Mouse (Mus musculus) neural tube, embryonic 11.5 days (tissue): ENCODE measurements around the gene Foxo3. TPM values are rescaled to one million over a fixed set of nuclear protein-coding genes. Genes with fewer than 3 reads are reported as not detected.

Source experiments
- ATAC-seq: fragments of 200-750 bp; cut with Nextera tagmentation; 2 replicates; pipeline ENCODE4 v1.8.0; 2017; ENCODE audit warnings: moderate number of reproducible peaks, mild to moderate bottlenecking, moderate TSS enrichment, moderate library complexity; ENCODE audit not compliant: insufficient read depth, low FRiP score, low TSS enrichment
- DNase-seq: peaks from one replicate; pipeline ENCODE4 v3.0.0-alpha.2; 2015; ENCODE audit warnings: low spot score
- H3K27ac ChIP-seq: fragments of 300-500 bp; sonication (generic); 2 replicates; pipeline ENCODE4 v1.5.1; 2014; ENCODE audit warnings: low read depth, mild to moderate bottlenecking, low read length
- H3K27me3 ChIP-seq: fragments of 300-500 bp; sonication (generic); 2 replicates; pipeline ENCODE4 v1.6.1; 2014; ENCODE audit warnings: mild to moderate bottlenecking, low read length, mixed read lengths; ENCODE audit not compliant: control insufficient read depth, insufficient read depth
- H3K36me3 ChIP-seq: fragments of 300-500 bp; sonication (generic); 2 replicates; pipeline ENCODE4 v1.6.1; 2014; ENCODE audit warnings: mild to moderate bottlenecking, low read length, moderate library complexity, mixed read lengths; ENCODE audit not compliant: control insufficient read depth, insufficient read depth
- H3K4me1 ChIP-seq: fragments of 300-500 bp; sonication (generic); 2 replicates; pipeline ENCODE4 v1.6.1; 2014; ENCODE audit warnings: low read length, mixed read lengths; ENCODE audit not compliant: control insufficient read depth, insufficient read depth
- H3K4me2 ChIP-seq: fragments of 300-500 bp; sonication (generic); 2 replicates; pipeline ENCODE4 v1.6.1; 2014; ENCODE audit warnings: low read depth, mild to moderate bottlenecking, moderate library complexity
- H3K4me3 ChIP-seq: fragments of 300-500 bp; sonication (generic); 2 replicates; pipeline ENCODE4 v1.5.1; 2014; ENCODE audit warnings: low read depth, low read length
- H3K9ac ChIP-seq: fragments of 300-500 bp; sonication (generic); 2 replicates; pipeline ENCODE4 v1.6.1; 2014; ENCODE audit warnings: mild to moderate bottlenecking, low read length
- H3K9me3 ChIP-seq: fragments of 300-500 bp; sonication (generic); 2 replicates; pipeline ENCODE4 v1.6.1; 2016; ENCODE audit warnings: low read length; ENCODE audit not compliant: control insufficient read depth
- WGBS: fragments of 180-500 bp; shearing (Covaris S2); extraction: QIAGEN DNeasy Blood & Tissue Kit; methylation state at CpG from one replicate; pipeline ENCODE4 v1.1.7; 2014; 5-methylcytosine and 5-hydroxymethylcytosine counted together
- polyA plus RNA-seq: library from polyadenylated mRNA; unstranded; fragments of >200 nt; fragmentation: Nextera tagmentation; extraction: Ambion mirVana; gene quantifications from 2 replicates; pipeline ENCODE4 v1.2.1, GENCODE M21; 2014

Gene Foxo3
- polyA plus RNA-seq, 1 experiment from 2014 or later = 3.9 TPM

GRCm38 (mm10) chr10:42231847-42232246 is 44.7 kb downstream of the Foxo3 start:
- Histone ChIP-seq H3K4me1 (no peaks in the 10 kb centered on the region; the same call in 1 of the 2 replicates), H3K36me3 (no peaks in the 10 kb centered on the region; the same call in 1 of the 2 replicates), H3K27ac (no peak overlapping the region), H3K4me2 (no peak overlapping the region), H3K9me3 (no peaks in the 10 kb centered on the region), H3K27me3 (no peaks in the 10 kb centered on the region), H3K9ac (no peak overlapping the region), H3K4me3 (no peak overlapping the region)
- 74% methylated on average over 8 of the region's 8 CpGs for WGBS
- DNase-seq = no peak
- ATAC-seq = no peak; the same call in 1 of the 2 replicates

- ATAC-seq = no peak
Observed at GRCm38 (mm10) chr10:42231100-42231541, 45.4 kb downstream of the Foxo3 start.

GRCm38 (mm10) chr10:42230471-42231099 is 46.0 kb downstream of the Foxo3 start:
- ATAC-seq (no peak), DNase-seq (no peak)
- no peaks in the 10 kb centered on the region; the same call in 1 of the 2 replicates for H3K4me1 ChIP-seq
- H3K36me3 ChIP-seq = no peaks in the 10 kb centered on the region; the same call in 1 of the 2 replicates
- H3K27ac ChIP-seq = no peak overlapping the region
- no peak overlapping the region for H3K4me2 ChIP-seq
- H3K4me3 ChIP-seq = no peak overlapping the region
- H3K9me3 ChIP-seq = no peaks in the 10 kb centered on the region
- H3K27me3 ChIP-seq = no peaks in the 10 kb centered on the region
- H3K9ac ChIP-seq = no peak overlapping the region
- 89% methylated on average over 5 of the region's 5 CpGs for WGBS

More at GRCm38 (mm10) chr10:42231100-42231541, 45.4 kb downstream of the Foxo3 start:
- Histone ChIP-seq H3K9me3 (no peaks in the 10 kb centered on the region), H3K9ac (no peak overlapping the region), H3K4me3 (no peak overlapping the region), H3K36me3 (no peaks in the 10 kb centered on the region; the same call in 1 of the 2 replicates), H3K4me2 (no peak overlapping the region), H3K4me1 (no peaks in the 10 kb centered on the region; the same call in 1 of the 2 replicates), H3K27me3 (no peaks in the 10 kb centered on the region), H3K27ac (no peak overlapping the region)
- WGBS = 75% methylated on average over 3 of the region's 3 CpGs
- DNase-seq = no peak

GRCm38 (mm10) chr10:42227751-42228241 is 48.8 kb downstream of the Foxo3 start:
- no peak for ATAC-seq
- WGBS = 77% methylated on average over 4 of the region's 4 CpGs

GRCm38 (mm10) chr10:42226176-42226575 is 50.4 kb downstream of the Foxo3 start:
- no peak overlapping the region for H3K27ac ChIP-seq
- DNase-seq (no peak), ATAC-seq (no peak)
- no peaks in the 10 kb centered on the region for H3K36me3 ChIP-seq
- no peaks in the 10 kb centered on the region for H3K4me1 ChIP-seq
- whole genome bisulfite sequencing = 95% methylated on average over 15 of the region's 15 CpGs
- H3K9me3 ChIP-seq = no peaks in the 10 kb centered on the region
- no peak overlapping the region for H3K4me3 ChIP-seq
- no peak overlapping the region for H3K4me2 ChIP-seq
- no peak overlapping the region for H3K9ac ChIP-seq
- H3K27me3 ChIP-seq = no peaks in the 10 kb centered on the region

More at GRCm38 (mm10) chr10:42227751-42228241, 48.8 kb downstream of the Foxo3 start:
- no peaks in the 10 kb centered on the region for H3K9me3 ChIP-seq
- DNase-seq = no peak
- no peak overlapping the region for H3K4me2 ChIP-seq
- no peak overlapping the region for H3K9ac ChIP-seq
- no peaks in the 10 kb centered on the region; the same call in 1 of the 2 replicates for H3K4me1 ChIP-seq
- H3K27ac ChIP-seq = no peak overlapping the region
- H3K36me3 ChIP-seq = no peaks in the 10 kb centered on the region
- H3K4me3 ChIP-seq = no peak overlapping the region
- no peaks in the 10 kb centered on the region for H3K27me3 ChIP-seq

GRCm38 (mm10) chr10:42225184-42225935 is 51.2 kb downstream of the Foxo3 start:
- Histone ChIP-seq H3K4me3 (no peak overlapping the region), H3K4me1 (no peaks in the 10 kb centered on the region), H3K27me3 (no peaks in the 10 kb centered on the region), H3K4me2 (no peak overlapping the region), H3K36me3 (no peaks in the 10 kb centered on the region), H3K27ac (no peak overlapping the region), H3K9ac (no peak overlapping the region), H3K9me3 (no peaks in the 10 kb centered on the region)
- WGBS = 86% methylated on average over 18 of the region's 18 CpGs
- ATAC-seq = no peak
- DNase-seq = no peak

- H3K4me1 ChIP-seq = no peaks in the 10 kb centered on the region
- 86% methylated on average over 11 of the region's 11 CpGs for WGBS
- H3K4me3 ChIP-seq = no peak overlapping the region
- no peaks in the 10 kb centered on the region for H3K36me3 ChIP-seq
- no peaks in the 10 kb centered on the region for H3K9me3 ChIP-seq
- no peak for ATAC-seq
- H3K27ac ChIP-seq = 0 out of 2 replicates have a peak overlapping the region, but pooled peaks have one; percentile 20
- no peak for DNase-seq
- H3K9ac ChIP-seq = no peak overlapping the region
- H3K27me3 ChIP-seq = no peaks in the 10 kb centered on the region
- H3K4me2 ChIP-seq = no peak overlapping the region
Observed at GRCm38 (mm10) chr10:42221996-42222395, 54.6 kb downstream of the Foxo3 start.

GRCm38 (mm10) chr10:42221136-42221891 is 55.2 kb downstream of the Foxo3 start:
- Histone ChIP-seq H3K9me3 (no peaks in the 10 kb centered on the region), H3K27ac (0 out of 2 replicates have a peak overlapping the region, but pooled peaks have one; percentile 20), H3K4me1 (no peaks in the 10 kb centered on the region), H3K36me3 (no peaks in the 10 kb centered on the region), H3K4me2 (no peak overlapping the region), H3K4me3 (no peak overlapping the region), H3K27me3 (no peaks in the 10 kb centered on the region), H3K9ac (no peak overlapping the region)
- 82% methylated on average over 19 of the region's 19 CpGs for WGBS
- no peak for DNase-seq
- no peak for ATAC-seq
